Mouse (Mus musculus) liver, adult 2 months (tissue): ENCODE measurements around the gene Thap3.

ENCODE experiments used
- CTCF ChIP-seq: fragments of 200-500 bp; IDR thresholded peaks from 2 replicates; pipeline ENCODE4 v1.5.1; 2011; ENCODE audit warnings: low read depth, low read length, control low read depth
- POLR2A ChIP-seq: fragments of 200-500 bp; IDR thresholded peaks from 2 replicates; pipeline ENCODE4 v1.6.1; 2011; ENCODE audit warnings: low read length, control low read depth; ENCODE audit not compliant: insufficient read depth; ENCODE audit errors: extremely low read depth

DNA sequence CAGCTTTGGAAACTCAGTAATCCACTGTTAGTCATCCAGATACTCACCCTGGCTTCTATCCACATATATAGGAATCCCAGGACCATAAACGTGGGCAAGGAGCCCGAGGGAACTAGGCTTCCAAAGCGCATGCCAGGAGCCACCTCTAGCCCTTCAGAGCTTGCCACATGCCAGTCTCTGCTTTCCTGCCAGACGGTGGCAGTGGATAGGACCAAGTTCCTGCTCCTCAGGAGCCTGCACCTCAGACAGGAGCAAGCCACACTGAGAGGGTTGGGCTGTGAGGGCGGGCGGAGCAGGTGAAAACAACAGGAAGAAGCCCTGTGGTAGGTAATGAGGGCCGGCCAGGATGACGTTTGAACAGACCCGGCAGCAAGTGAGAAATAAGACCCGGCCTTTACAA lies 2.9 kb downstream of the Thap3 start:
- no peak for TF ChIP-seq CTCF
- no peak for TF ChIP-seq POLR2A
